Mouse (Mus musculus): ENCODE data around the gene Lix1l. TPM values are rescaled to one million over a fixed set of nuclear protein-coding genes. Genes with fewer than 3 reads are reported as not detected.

Lix1l gene
- total RNA-seq, 2 experiments from 2014 or later = 4.9 to 8.4 TPM

DNA sequence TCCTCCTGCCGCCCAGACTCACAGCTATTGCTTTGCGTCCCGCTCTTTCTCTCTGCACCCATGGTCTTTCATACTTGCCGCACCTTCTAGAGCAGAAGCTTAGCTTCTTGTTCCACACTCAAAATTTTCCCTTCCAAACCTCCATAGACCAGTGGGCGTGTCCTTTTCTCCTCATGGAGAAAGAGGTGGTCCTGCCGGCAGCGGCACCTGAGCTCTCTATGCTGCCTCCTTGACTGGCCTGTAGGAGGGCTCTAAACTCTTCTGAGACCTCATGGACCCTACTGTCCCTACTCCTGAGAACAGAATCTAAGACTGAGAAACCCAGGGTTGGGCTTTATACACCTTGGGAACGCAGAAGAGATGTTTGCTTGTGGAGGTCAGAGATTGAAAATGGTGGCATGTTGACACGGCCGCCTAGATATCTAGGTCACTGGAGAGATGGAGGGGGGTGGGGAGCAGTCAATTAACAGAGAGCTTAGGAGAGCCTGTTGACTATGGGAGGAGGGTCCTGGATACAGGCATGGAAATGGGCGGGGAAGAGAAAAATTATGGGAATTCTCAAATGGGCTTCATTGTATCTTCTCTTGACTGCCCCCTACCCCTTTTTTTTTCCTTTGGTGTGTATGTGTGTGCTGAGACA is 30.9 kb upstream of the Lix1l start:
- no peak for DNase-seq
- Histone ChIP-seq H3K4me3 (peak overlapping the region; percentile 54), H3K27ac (peak overlapping the region; percentile 99)
- intact Hi-C loops (cut with DNase I) = no loop called here
- TF ChIP-seq CTCF (IDR thresholded peaks at IDR 0.05) = no peak

DNA sequence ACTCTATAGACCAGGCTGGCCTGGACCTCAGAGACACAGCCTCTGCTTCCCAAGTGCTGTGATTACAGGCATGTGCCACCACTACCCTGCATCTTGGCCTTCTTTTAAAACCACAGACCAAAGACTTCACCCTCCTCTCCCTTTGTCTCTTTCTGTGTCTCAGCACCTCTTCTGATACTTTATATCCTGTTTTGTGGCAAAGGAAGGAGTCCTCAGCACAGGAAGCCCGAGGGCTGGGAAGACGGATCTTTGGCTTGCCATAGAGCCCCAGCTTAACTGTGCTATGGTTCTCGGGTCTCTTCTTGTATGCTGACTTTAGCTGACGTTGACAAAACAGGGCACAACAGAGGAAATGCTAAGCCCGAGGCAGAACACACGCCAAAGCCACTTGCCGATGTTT is 30.3 kb upstream of the Lix1l start:
- no peak for DNase-seq
- no peak for TF ChIP-seq CTCF (IDR thresholded peaks at IDR 0.05)
- intact Hi-C loops (cut with DNase I) = no loop called here
- peak overlapping the region; percentile 54 for H3K4me3 ChIP-seq
- peak overlapping the region; percentile 99 for H3K27ac ChIP-seq

DNA sequence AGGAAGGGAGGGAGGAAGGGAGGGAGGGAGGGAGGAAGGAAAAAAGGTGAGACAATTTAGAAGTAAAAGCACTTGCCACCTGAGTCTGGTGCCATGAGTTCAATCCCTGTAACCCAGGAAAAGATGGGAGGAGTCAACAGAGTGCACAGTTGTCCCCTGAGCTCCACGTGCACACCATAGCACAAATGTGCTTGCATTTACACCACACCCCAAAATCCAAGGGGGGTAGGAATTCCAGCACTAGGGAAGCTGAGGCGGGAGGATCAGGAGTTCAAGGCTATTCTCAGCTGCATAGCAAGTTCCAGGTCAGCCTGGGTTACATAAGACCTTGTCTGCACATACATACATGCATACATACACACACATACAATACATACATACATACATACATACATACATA is 29.6 kb upstream of the Lix1l start:
- no peak for DNase-seq
- H3K4me3 ChIP-seq = peak overlapping the region; percentile 54
- intact Hi-C loops (cut with DNase I) = no loop called here
- peak overlapping the region; percentile 99 for H3K27ac ChIP-seq
- TF ChIP-seq CTCF (IDR thresholded peaks at IDR 0.05) = no peak

DNA sequence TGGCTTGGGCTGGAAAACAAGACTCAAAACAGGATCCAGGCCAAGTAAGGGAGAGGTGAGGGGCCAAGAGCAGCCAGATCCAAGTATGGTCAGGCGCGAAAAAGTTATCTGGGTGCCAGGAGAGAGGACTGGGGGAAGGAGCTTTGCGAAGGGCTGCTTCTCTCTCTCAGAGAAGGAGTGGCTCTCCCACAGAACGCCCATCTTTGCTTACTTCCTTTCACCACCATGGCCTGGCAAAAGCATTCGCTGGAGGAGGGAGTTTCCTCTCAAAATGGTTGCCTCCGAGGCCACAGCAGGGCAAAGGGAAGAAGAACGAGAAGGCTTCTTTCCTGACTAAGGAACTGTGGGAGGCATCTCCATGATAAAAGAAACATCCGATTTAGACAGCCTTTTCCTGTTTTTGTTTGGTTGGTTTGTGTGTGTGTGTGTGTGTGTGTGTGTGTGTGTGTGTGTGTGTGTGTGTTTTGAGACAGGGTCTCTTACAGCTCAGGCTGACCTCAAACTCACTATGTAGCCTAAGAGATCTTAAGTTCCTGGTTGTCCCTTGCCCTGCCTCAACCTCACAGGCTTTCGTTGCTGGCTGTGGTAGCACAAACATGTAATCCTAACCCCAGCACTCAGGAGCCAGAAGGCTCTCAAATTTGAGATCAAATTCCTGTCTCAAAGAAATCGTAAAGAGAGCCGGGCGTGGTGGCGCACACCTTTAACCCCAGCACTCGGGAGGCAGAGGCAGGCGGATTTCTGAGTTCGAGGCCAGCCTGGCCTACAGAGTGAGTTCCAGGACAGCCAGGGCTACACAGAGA is 28.9 kb upstream of the Lix1l start:
- peak overlapping the region; percentile 54 for H3K4me3 ChIP-seq
- peak; percentile 58 for DNase-seq
- intact Hi-C loops (cut with DNase I) = no loop called here
- H3K27ac ChIP-seq = peak overlapping the region; percentile 99
- TF ChIP-seq CTCF (IDR thresholded peaks at IDR 0.05) = no peak

DNA sequence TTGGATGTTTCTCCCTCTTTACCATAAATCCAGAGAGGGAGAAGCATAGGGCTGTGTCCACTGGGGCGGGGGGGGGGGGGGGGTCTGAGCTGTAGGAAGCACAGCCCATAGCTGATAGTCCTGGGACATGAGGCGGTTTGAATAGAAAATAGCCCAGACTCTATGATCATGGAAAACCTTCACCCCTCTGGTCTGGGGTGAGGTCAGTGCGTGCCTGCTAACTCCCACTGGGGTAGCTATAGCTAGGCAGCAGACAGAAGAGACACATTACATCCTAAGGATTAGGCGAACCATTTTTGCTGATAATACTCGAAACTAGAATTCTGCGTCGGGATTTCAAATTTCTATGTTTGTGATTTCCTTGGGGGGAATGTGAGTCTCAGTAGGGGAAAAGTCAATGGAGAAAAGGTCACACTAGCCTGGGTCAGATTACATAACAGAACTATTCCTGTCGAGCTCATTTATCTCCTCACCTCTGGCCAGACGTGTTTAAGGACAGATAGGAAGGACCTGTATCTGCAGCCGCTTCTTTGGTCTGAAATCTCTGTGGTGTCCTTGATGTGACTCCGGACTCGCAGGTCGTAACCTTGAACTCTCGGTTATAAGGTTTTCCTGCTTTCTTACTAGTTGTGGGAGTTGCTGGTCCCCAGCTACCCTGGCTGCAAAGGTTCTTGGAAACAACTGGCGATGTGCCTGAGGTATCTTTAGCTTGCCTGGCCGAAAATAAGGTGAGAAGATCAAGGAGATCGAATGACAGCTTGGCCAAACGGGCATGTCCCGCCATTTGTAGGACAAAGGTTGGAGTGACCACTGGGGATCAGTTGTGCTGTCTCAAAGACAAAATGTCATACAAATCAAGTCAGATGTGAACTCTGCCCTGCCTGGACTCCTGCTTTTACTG is 27.1 kb upstream of the Lix1l start:
- peak overlapping the region; percentile 63 for H3K4me3 ChIP-seq
- no peak for TF ChIP-seq CTCF (IDR thresholded peaks at IDR 0.05)
- peak overlapping the region; percentile 99 for H3K27ac ChIP-seq
- intact Hi-C loops (cut with DNase I) = no loop called here
- peak; percentile 75 for DNase-seq

DNA sequence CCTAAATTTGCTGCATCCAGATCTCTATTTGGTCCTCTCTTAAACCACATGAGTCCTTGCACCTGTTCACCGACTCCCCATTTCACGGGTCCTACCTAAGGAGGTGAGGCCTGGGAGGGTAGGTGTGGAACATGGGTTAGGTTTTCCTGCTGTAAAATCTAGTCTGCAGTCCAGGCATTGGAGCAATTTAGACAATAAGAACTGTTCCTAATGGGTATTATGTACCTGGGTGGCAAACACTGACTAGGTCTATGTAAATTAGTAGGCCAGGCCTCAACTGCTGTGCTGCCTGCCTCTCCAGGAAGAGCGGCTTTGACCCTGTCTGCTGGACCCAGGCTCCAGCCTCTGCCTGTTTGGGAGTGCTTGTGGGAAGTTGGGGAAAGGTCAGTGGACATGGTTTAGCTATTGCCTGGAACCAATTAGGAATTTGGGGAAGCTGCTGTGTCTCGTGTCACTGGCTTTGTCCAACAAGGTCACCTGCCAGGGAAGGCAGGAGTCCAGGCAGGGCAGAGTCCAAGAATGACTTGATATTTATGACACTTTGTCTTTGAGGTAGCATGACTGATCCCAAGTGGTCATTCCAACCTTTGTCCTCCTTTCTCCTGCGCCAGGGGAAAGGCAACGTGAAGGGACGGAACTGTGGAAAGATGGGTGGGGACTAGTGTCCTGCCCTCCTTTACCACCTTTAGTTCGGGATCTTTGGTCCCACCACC is 25.5 kb upstream of the Lix1l start:
- Histone ChIP-seq H3K4me3 (peak overlapping the region; percentile 63), H3K27ac (peak overlapping the region; percentile 99)
- peak; percentile 85 for DNase-seq
- intact Hi-C loops (cut with DNase I) = no loop called here
- no peak for TF ChIP-seq CTCF (IDR thresholded peaks at IDR 0.05)

DNA sequence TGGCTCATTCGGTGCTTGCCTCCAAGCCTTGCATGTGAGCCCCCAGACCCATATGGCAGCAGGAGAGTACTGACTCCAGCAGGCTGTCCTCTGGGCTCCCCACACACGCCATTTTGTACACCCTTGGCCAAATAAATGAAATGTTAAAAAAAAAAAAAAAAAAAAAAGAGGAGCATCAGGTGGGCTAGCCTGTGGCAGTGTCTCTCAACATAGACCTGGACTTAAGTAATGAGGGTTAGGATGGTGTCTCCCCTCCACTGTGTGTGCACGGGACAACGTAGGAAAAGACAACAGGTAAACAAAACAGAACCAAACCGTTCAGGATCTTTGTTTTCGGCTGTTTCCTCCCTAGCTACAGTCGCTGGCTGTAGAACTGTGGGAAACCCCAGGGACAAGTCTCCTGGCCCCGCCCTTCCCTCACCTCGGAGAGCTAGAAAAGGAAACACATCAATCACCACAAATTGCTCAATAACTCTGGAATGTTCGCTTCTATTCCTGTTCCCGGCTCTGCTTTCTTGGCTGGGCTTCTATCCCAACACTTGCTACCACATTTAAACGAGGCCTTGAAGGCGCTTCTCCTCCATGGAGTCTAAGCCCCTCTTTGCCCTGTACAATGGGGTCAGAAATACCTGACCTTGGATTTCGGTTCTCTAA is 24.8 kb upstream of the Lix1l start:
- intact Hi-C loops (cut with DNase I) = loop anchor here (1.0 kb wide), 1 partner anchor 19 kb away; the partner anchor contains the start of gene Txnip
- TF ChIP-seq CTCF (IDR thresholded peaks at IDR 0.05) = no peak
- peak; percentile 89 for DNase-seq

DNA sequence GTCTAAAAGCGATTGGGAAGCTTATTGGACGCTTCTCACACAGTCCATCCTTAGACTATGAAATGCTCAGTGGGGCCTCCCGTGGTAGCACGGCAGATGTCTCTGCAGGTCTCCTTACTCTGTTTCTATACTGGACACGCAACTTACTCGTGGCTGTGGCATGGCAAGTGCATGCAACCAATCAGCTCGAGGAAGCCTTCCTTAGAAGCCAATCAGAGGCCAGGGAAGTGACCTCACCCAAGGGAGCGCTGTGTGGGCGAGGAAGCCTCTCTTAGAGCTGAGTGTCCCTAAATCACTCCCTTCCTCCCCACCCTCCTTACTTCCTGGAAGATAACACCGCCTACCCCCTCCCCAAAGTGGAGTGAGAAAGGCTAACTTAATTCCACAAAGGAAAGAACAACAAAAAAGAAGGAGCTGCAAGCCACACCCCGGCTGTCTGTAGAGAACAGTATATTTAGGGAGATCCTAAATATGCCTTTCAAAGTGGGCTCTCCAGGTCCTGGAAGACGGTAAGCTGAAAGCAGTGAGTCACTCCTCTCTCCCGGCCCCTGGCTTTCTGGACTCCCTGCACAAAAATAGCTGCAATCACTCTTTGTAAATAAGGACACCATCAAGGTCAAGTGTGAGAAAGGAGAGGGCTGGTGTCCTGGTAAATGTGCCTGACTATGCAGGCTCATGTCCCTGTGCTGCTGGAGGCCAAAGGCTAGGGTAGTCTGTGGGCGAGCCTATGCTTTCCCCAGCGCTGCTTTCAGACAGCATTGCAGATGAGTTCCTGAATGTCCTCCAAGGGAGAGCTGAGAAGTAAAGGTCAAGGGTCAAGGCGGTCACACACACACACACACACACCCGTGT is 24.0 kb upstream of the Lix1l start, which contains the start of gene Gm16253:
Gene Gm16253 (plus strand): TSS at position 295 of the 852 bp plus-strand sequence.
- intact Hi-C loops (cut with DNase I) = loop anchor here (1.0 kb wide), 1 partner anchor 20 kb away; the partner anchor contains the start of gene Txnip
- TF ChIP-seq CTCF (IDR thresholded peaks at IDR 0.05) = peak; percentile 27; the same call in 1 of the 2 replicates
- DNase-seq = peak; percentile 94
- Histone ChIP-seq H3K27ac (peak within 1 kb of the TSS; percentile 99), H3K4me3 (peak within 1 kb of the TSS; percentile 63)

More for the DNA sequence above, 24.8 kb upstream of the Lix1l start:
- Histone ChIP-seq H3K4me3 (peak overlapping the region; percentile 63), H3K27ac (peak overlapping the region; percentile 99)

DNA sequence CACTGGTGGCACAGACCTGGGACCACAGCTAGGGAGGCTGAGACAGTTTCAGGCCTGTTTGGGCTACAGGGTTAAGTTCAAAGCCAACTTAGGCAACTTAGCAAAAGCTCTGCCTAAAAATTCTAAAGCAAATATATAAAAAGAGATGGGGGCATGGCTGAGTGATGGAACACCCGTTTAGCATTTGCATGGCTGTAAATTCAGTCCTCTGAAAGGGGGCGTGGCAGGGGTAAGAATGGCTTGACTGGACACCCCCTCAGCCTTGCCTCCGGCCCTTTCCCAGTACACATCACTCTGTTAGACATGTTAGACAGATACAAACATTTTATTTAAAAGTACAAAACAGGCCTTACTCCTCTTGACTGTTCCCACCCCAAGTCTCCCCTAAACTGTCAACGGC is 23.4 kb upstream of the Lix1l start:
- Histone ChIP-seq H3K4me3 (peak overlapping the region; percentile 63), H3K27ac (peak overlapping the region; percentile 99)
- TF ChIP-seq CTCF (IDR thresholded peaks at IDR 0.05) = no peak
- no peak for DNase-seq
- intact Hi-C loops (cut with DNase I) = no loop called here

DNA sequence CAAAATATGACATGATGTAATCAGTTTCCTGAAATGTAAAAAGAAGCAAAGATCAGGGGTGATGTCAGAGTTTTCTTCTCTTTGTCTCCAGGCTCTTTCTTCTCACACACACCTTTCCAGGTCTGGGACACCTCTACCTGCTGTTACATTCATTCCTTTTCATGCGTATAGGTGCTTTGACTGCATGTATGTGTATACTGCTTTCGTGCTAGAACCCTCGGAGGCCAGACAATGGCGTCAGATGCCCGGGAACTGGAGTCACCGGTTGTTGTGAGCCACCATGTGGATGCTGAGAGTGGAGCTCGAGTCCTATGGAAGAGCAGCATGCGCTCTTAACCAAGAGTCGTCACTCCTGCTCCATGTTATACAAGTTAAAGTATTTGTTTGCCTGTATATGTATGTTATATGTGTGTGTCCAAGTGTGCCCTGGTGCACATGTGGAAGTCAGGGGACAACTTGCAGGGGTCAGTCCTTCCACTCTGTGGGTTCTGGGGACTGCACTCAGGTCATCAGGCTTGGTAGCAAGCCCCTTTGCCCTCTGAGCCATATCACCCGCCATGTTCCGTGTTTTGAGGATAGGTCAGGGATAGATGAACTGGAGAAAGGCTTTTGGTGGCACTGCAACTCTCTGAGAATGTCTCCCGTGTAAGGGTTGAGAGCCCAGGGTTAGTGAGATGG is 22.2 kb upstream of the Lix1l start:
- no peak for TF ChIP-seq CTCF (IDR thresholded peaks at IDR 0.05)
- intact Hi-C loops (cut with DNase I) = no loop called here
- Histone ChIP-seq H3K27ac (peak overlapping the region; percentile 99), H3K4me3 (peak overlapping the region; percentile 5; the same call in 1 of the 2 replicates)
- DNase-seq = no peak
